Mouse (Mus musculus): ENCODE results near the gene Arhgap10.

DNA sequence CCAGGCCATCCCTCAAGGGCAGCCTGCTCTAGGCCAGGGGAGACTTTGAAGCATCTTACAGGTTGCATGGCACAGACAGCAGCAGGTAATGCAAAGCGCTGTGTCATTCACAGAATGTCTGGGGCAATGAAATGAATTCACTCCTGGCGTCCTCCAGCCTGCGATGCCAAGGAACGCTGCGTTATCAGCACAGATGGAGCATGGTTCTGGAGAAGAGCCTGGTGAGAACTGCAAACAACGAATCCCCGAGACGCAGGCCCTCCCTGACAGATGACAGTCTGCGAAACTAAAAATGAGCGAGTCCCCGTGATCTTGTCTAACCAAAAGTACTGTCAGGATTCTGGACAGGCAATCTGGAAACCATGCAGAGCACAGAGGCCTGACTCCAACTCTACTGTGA is 153.3 kb downstream of the Arhgap10 start:
- TF ChIP-seq TAL1 (IDR thresholded peaks at IDR 0.05; ENCODE audit: low read length), result no peak
- TF ChIP-seq GATA1 (IDR thresholded peaks at IDR 0.05; ENCODE audit: low read length), result no peak
